Mouse (Mus musculus): ENCODE results near the gene Plcb4. TPM values are rescaled to one million over a fixed set of nuclear protein-coding genes. Genes with fewer than 3 reads are reported as not detected.

The Plcb4 gene
- polyA plus RNA-seq, 1 experiment from 2014 or later = 14.4 TPM

DNA sequence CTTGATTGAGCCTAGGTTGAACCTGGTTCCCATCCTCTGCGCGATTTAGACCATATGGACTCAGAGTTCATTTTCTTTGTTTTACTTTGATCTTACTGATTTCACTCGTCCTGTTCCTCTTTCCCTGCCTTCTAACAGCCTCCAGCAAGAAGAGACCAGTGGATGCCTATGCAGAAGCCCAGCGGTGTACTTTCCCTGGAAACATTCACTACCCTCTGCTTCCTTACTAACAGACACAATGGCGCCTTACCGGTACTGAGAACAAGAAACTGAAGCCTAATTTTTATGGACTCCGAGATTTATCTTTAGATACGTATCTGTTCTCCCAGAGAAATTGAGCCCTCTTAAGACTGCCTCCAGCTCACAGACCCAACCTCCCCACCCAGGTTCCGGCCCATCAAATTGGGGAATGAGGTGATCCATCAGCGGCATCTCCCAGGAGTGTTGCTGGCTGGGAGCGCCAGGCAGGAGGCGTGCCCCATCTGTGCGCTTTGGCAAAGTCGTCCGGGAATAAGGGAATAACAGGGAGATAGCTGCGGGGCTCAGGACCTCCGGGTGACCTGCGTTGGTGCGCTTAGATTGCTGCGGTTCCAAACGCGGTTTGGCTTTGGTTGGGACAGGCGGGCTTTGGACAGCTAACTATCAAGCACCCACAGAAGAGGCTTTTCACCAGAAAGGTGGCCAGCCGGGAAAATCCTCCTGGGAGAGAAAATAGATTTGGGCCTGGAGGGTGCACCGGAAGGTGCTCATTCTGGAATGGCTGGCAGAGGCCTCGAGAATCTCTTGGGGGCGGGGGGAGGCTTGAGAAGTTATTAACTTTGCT, 392.2 kb downstream of the Plcb4 start:
- ATAC-seq (ENCODE audit: low FRiP score, low TSS enrichment) = no peak
- 17% methylated on average over 27 of the region's 27 CpGs for WGBS
- Histone ChIP-seq H3K27me3 (ENCODE audit: control insufficient read depth, insufficient read depth, low read length) (no peaks in the 10 kb centered on the region), H3K9me3 (ENCODE audit: control insufficient read depth, low read length) (no peaks in the 10 kb centered on the region), H3K27ac (replicated peaks) (no peak overlapping the region), H3K4me3 (ENCODE audit: low read depth, low read length) (no peak overlapping the region), H3K36me3 (ENCODE audit: control insufficient read depth, insufficient read depth, low read length) (no peaks in the 10 kb centered on the region), H3K4me1 (replicated peaks; ENCODE audit: control insufficient read depth, insufficient read depth) (no peaks in the 10 kb centered on the region), H3K9ac (ENCODE audit: low read length) (no peak overlapping the region), H3K4me2 (replicated peaks; ENCODE audit: low read depth) (0 out of 2 replicates have a peak overlapping the region, but pooled peaks have one; percentile 11)
- TF ChIP-seq CTCF (IDR thresholded peaks at IDR 0.05; ENCODE audit: low read depth) = no peak
- TF ChIP-seq EP300 (optimal IDR thresholded peaks at IDR 0.05) = no peak
- no peak for DNase-seq (ENCODE audit: low spot score)

DNA sequence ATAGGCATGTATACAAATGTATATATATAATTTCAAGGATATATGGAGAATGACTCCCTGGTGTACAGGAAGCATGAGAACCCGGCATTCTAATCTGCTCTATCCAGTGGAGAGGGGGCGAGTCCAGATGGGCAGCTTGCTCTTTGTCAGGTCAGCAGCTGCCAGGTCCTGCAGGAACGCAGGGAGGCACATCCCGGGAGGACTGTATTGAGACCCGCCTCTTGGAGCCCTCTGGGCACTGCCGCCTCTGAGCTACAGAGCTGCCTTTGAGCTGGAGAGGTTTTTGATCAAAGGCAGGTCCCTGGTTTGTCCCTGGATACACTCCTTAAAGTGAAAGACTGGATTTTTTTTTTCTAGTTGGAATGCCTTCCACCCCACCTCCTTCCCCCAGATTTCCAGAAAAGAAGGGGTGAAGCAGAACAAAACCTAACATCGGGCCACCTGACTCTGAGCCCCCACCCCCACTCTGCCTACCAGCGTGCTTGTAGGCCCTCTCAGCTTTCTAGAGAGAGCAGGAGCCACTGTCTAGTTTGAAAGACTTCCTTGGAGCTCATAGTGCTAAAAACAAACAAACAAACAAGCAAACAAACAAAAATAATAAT, 393.0 kb downstream of the Plcb4 start, which contains the start of gene Lamp5:
Lamp5 (plus strand) TSS at position 552 of the 602 bp plus-strand sequence.
- 4% methylated on average over 8 of the region's 8 CpGs for WGBS
- TF ChIP-seq EP300 (optimal IDR thresholded peaks at IDR 0.05) (no peak), CTCF (IDR thresholded peaks at IDR 0.05; ENCODE audit: low read depth) (no peak)
- H3K4me1 ChIP-seq (replicated peaks; ENCODE audit: control insufficient read depth, insufficient read depth) = no peaks in the 10 kb centered on the region
- H3K4me3 ChIP-seq (ENCODE audit: low read depth, low read length) = no peak within 1 kb of the TSS
- no peaks in the 10 kb centered on the region for H3K36me3 ChIP-seq (ENCODE audit: control insufficient read depth, insufficient read depth, low read length)
- no peaks in the 10 kb centered on the region for H3K27me3 ChIP-seq (ENCODE audit: control insufficient read depth, insufficient read depth, low read length)
- ATAC-seq (ENCODE audit: low FRiP score, low TSS enrichment) (no peak), DNase-seq (ENCODE audit: low spot score) (no peak)
- no peaks in the 10 kb centered on the region for H3K9me3 ChIP-seq (ENCODE audit: control insufficient read depth, low read length)
- H3K27ac ChIP-seq (replicated peaks) = no peak within 1 kb of the TSS
- 0 out of 2 replicates have a peak within 1 kb of the TSS, but pooled peaks have one; percentile 11 for H3K4me2 ChIP-seq (replicated peaks; ENCODE audit: low read depth)
- no peak within 1 kb of the TSS for H3K9ac ChIP-seq (ENCODE audit: low read length)

DNA sequence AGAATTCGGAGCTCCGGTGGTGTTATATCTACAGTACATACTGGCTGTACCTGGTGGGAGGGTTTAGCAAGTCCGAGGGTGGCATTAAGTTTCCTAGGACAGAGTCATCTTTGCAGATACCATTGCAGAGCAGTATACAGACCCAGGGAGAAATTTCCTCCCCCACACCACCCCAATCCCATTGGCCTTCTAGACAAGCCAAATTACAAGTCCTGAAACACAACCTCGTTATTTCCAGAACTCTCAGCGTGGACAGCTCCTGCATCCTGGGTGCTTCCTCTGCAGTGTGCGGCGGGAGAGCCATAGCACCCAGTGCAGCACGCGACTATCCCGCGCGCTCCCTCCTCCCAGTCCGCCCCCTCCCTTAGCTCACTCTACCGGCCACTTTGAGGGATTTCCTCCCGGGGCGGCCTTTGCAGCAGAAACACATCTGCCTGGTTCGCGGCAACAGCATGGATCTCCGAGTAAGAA, 399.1 kb downstream of the Plcb4 start:
- no peak for DNase-seq (ENCODE audit: low spot score)

DNA sequence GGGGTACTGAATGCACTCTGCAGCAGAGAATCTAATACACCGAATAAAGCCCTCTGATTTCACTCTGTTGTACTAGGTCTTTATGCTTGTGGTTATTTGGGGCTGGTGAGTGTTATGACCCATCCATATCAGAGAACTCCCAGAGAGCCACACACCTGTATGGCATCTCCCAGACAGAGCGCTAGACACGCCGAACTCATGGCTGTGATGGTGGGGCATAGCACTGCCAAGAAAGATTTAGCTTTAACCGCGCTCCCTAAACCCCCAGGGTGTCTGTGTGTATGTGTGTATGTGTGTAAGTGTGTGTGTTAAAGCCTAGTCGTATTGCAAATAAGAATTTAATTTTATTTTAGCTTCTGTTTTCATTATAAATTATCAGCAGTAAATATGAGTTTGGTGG, 399.6 kb downstream of the Plcb4 start:
- no peak overlapping the region for H3K4me3 ChIP-seq (ENCODE audit: low read depth, low read length)
- ATAC-seq (ENCODE audit: low FRiP score, low TSS enrichment) = no peak
- H3K36me3 ChIP-seq (ENCODE audit: control insufficient read depth, insufficient read depth, low read length) = no peaks in the 10 kb centered on the region
- WGBS = 7% methylated on average over 7 of the region's 7 CpGs
- no peaks in the 10 kb centered on the region for H3K9me3 ChIP-seq (ENCODE audit: control insufficient read depth, low read length)
- no peak for TF ChIP-seq EP300 (optimal IDR thresholded peaks at IDR 0.05)
- TF ChIP-seq CTCF (IDR thresholded peaks at IDR 0.05; ENCODE audit: low read depth) = no peak
- no peak for DNase-seq (ENCODE audit: low spot score)
- H3K4me2 ChIP-seq (replicated peaks; ENCODE audit: low read depth) = no peak overlapping the region
- no peak overlapping the region for H3K9ac ChIP-seq (ENCODE audit: low read length)
- H3K27me3 ChIP-seq (ENCODE audit: control insufficient read depth, insufficient read depth, low read length) = peaks cover 4% of the 10 kb centered on the region; the same call in 1 of the 2 replicates
- no peak overlapping the region for H3K27ac ChIP-seq (replicated peaks)
- no peaks in the 10 kb centered on the region for H3K4me1 ChIP-seq (replicated peaks; ENCODE audit: control insufficient read depth, insufficient read depth)

More for the DNA sequence above, 399.1 kb downstream of the Plcb4 start:
- Histone ChIP-seq H3K9me3 (ENCODE audit: control insufficient read depth, low read length) (no peaks in the 10 kb centered on the region), H3K27me3 (ENCODE audit: control insufficient read depth, insufficient read depth, low read length) (peaks cover 4% of the 10 kb centered on the region; the same call in 1 of the 2 replicates), H3K36me3 (ENCODE audit: control insufficient read depth, insufficient read depth, low read length) (no peaks in the 10 kb centered on the region), H3K4me3 (ENCODE audit: low read depth, low read length) (no peak overlapping the region), H3K4me1 (replicated peaks; ENCODE audit: control insufficient read depth, insufficient read depth) (no peaks in the 10 kb centered on the region), H3K4me2 (replicated peaks; ENCODE audit: low read depth) (no peak overlapping the region), H3K27ac (replicated peaks) (no peak overlapping the region), H3K9ac (ENCODE audit: low read length) (no peak overlapping the region)
- TF ChIP-seq EP300 (optimal IDR thresholded peaks at IDR 0.05) (no peak), CTCF (IDR thresholded peaks at IDR 0.05; ENCODE audit: low read depth) (no peak)
- 7% methylated on average over 19 of the region's 19 CpGs for WGBS
- no peak for ATAC-seq (ENCODE audit: low FRiP score, low TSS enrichment)

DNA sequence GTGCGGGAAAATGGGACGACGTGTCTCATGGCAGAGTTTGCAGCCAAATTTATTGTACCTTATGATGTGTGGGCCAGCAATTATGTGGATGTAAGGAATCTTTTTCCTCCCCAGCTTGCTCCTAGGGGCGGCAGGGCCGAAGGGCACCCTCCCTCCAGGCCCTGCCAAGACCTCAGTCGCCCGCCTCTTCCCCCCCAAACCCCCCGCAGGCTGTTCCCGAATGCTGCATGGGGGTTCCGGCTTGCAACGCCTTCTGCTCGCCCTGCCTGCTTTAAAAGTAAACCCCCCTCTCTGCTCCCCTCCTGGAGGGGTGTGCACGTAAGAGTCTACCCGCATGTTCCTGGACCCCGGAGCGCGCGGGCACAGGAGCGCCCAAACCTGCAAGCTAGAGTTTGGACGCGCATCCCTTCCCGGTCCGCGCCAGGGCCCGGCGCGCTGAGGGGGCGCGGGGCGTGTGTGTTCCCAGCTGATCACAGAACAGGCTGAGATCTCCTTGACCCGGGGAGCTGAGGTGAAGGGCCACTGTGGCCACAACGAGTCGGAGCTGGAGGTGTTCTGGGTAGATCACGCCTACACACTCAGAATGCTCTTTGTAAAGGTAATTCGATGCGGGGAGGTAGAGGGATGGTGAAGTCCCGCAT, 400.3 kb downstream of the Plcb4 start:
- Histone ChIP-seq H3K27ac (replicated peaks) (no peak overlapping the region), H3K36me3 (ENCODE audit: control insufficient read depth, insufficient read depth, low read length) (no peaks in the 10 kb centered on the region), H3K4me2 (replicated peaks; ENCODE audit: low read depth) (no peak overlapping the region), H3K27me3 (ENCODE audit: control insufficient read depth, insufficient read depth, low read length) (peaks cover 4% of the 10 kb centered on the region; the same call in 1 of the 2 replicates), H3K4me1 (replicated peaks; ENCODE audit: control insufficient read depth, insufficient read depth) (no peaks in the 10 kb centered on the region), H3K4me3 (ENCODE audit: low read depth, low read length) (no peak overlapping the region), H3K9me3 (ENCODE audit: control insufficient read depth, low read length) (no peaks in the 10 kb centered on the region), H3K9ac (ENCODE audit: low read length) (no peak overlapping the region)
- WGBS = 1% methylated on average over 37 of the region's 37 CpGs
- DNase-seq (ENCODE audit: low spot score) = no peak
- TF ChIP-seq EP300 (optimal IDR thresholded peaks at IDR 0.05) (no peak), CTCF (IDR thresholded peaks at IDR 0.05; ENCODE audit: low read depth) (no peak)
- ATAC-seq (ENCODE audit: low FRiP score, low TSS enrichment) = no peak
